Mouse (Mus musculus): ENCODE measurements around the gene Ccn1. TPM values are rescaled to one million over a fixed set of nuclear protein-coding genes. Genes with fewer than 3 reads are reported as not detected.

Ccn1 gene
- polyA plus RNA-seq, 1 experiment: not detected

- Histone ChIP-seq H3K4me1 (ENCODE audit: control insufficient read depth, insufficient read depth, low read length) (no peaks in the 10 kb centered on the region), H3K4me3 (ENCODE audit: insufficient read depth, low read depth, low read length) (no peak overlapping the region), H3K27ac (ENCODE audit: insufficient read depth, low read depth, low read length) (no peak overlapping the region)
- WGBS: 92% methylated on average over 3 of the region's 3 CpGs
- TF ChIP-seq CTCF (IDR thresholded peaks at IDR 0.05; ENCODE audit: insufficient read depth, low read depth, low read length): no peak
- TF ChIP-seq POLR2A (IDR thresholded peaks at IDR 0.05; ENCODE audit: insufficient read depth, low read depth, low read length): no peak
Observed at GRCm38 (mm10) chr3:145627830-145628229, 22.0 kb downstream of the Ccn1 start.

DNA sequence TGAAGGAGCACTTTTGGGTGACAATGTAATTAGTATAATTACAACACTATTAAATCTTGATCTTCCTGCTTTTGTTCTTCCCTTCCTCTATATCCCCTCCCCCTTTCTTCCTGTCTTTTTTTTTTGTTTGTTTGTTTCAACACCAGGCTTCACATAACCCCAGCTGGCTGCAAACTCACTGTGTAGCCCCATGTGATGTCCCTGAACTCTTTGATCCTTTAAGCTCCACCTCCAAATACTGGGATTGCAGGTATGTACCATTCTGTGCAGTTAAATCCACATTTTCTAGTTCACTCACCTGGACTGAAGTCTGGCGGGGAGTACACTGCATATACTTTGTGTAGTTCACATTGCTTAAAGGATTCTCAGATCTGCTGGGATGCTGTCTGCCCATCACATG is 23.7 kb downstream of the Ccn1 start:
- Histone ChIP-seq H3K27ac (ENCODE audit: insufficient read depth, low read depth, low read length) (no peak overlapping the region), H3K4me1 (ENCODE audit: control insufficient read depth, insufficient read depth, low read length) (no peaks in the 10 kb centered on the region), H3K4me3 (ENCODE audit: insufficient read depth, low read depth, low read length) (no peak overlapping the region)
- no peak for TF ChIP-seq POLR2A (IDR thresholded peaks at IDR 0.05; ENCODE audit: insufficient read depth, low read depth, low read length)
- no peak for TF ChIP-seq CTCF (IDR thresholded peaks at IDR 0.05; ENCODE audit: insufficient read depth, low read depth, low read length)
- WGBS: 96% methylated on average over 1 of the region's 1 CpGs

- no peak for TF ChIP-seq CTCF (IDR thresholded peaks at IDR 0.05; ENCODE audit: insufficient read depth, low read depth, low read length)
- TF ChIP-seq POLR2A (IDR thresholded peaks at IDR 0.05; ENCODE audit: insufficient read depth, low read depth, low read length): no peak
- WGBS: 78% methylated on average over 9 of the region's 9 CpGs
- Histone ChIP-seq H3K4me3 (ENCODE audit: insufficient read depth, low read depth, low read length) (no peak overlapping the region), H3K4me1 (ENCODE audit: control insufficient read depth, insufficient read depth, low read length) (no peaks in the 10 kb centered on the region), H3K27ac (ENCODE audit: insufficient read depth, low read depth, low read length) (no peak overlapping the region)
Observed at GRCm38 (mm10) chr3:145625546-145625945, 24.2 kb downstream of the Ccn1 start.

DNA sequence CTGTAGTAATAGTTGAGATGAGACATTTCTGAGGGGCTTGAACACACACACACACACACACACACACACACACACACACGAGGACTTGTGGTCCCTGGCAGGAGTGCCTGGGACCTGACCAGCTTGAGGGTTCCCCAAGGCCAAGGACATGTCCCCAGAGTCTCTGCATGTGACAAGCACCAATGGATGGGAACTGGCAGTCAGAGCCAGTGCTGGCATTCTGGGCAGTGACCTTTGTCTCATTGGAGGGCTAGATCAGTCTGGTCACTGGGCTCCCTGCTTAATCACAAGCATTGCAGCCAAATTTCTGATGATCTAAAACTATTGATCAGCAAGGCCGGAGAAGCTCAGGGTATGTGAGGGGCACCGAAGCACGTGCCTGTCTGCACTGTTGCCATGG is 25.0 kb downstream of the Ccn1 start:
- WGBS: 62% methylated on average over 4 of the region's 4 CpGs
- Histone ChIP-seq H3K4me1 (ENCODE audit: control insufficient read depth, insufficient read depth, low read length) (no peaks in the 10 kb centered on the region), H3K27ac (ENCODE audit: insufficient read depth, low read depth, low read length) (no peak overlapping the region), H3K4me3 (ENCODE audit: insufficient read depth, low read depth, low read length) (no peak overlapping the region)
- TF ChIP-seq POLR2A (IDR thresholded peaks at IDR 0.05; ENCODE audit: insufficient read depth, low read depth, low read length) (no peak), CTCF (IDR thresholded peaks at IDR 0.05; ENCODE audit: insufficient read depth, low read depth, low read length) (no peak)

DNA sequence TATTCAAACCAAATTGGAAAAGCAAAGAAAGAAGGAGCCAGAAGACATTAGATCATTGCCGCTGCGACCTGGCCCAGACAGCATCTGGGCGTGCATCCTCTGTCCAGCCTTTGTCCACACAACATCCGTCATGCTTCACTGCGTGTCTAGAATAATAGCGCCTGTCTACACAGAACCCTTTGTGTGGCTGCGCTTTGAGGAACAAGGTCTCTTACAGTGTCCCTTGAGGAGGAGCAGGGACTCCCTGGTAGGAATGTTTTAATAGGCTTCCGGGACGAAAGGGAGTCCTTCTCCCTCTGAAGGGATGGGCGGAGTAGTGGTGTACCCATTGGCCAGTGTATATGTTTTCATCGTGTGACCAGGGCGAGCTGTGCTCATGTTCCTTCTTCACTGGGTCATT is 26.7 kb downstream of the Ccn1 start:
- Histone ChIP-seq H3K4me3 (ENCODE audit: insufficient read depth, low read depth, low read length) (no peak overlapping the region), H3K27ac (ENCODE audit: insufficient read depth, low read depth, low read length) (no peak overlapping the region), H3K4me1 (ENCODE audit: control insufficient read depth, insufficient read depth, low read length) (no peaks in the 10 kb centered on the region)
- 77% methylated on average over 12 of the region's 12 CpGs for WGBS
- no peak for TF ChIP-seq CTCF (IDR thresholded peaks at IDR 0.05; ENCODE audit: insufficient read depth, low read depth, low read length)
- TF ChIP-seq POLR2A (IDR thresholded peaks at IDR 0.05; ENCODE audit: insufficient read depth, low read depth, low read length): no peak

- 94% methylated on average over 4 of the region's 4 CpGs for WGBS
- TF ChIP-seq CTCF (IDR thresholded peaks at IDR 0.05; ENCODE audit: insufficient read depth, low read depth, low read length) (no peak), POLR2A (IDR thresholded peaks at IDR 0.05; ENCODE audit: insufficient read depth, low read depth, low read length) (no peak)
- no peak overlapping the region for H3K4me3 ChIP-seq (ENCODE audit: insufficient read depth, low read depth, low read length)
- H3K4me1 ChIP-seq (ENCODE audit: control insufficient read depth, insufficient read depth, low read length): no peaks in the 10 kb centered on the region
- H3K27ac ChIP-seq (ENCODE audit: insufficient read depth, low read depth, low read length): no peak overlapping the region
Observed at GRCm38 (mm10) chr3:145621209-145621608, 28.6 kb downstream of the Ccn1 start.

GRCm38 (mm10) chr3:145619621-145620365 is 30.0 kb downstream of the Ccn1 start:
- WGBS: 94% methylated on average over 17 of the region's 17 CpGs
- Histone ChIP-seq H3K27ac (ENCODE audit: insufficient read depth, low read depth, low read length) (no peak overlapping the region), H3K4me1 (ENCODE audit: control insufficient read depth, insufficient read depth, low read length) (peaks cover under 1% of the 10 kb centered on the region; the same call in 1 of the 2 replicates), H3K4me3 (ENCODE audit: insufficient read depth, low read depth, low read length) (no peak overlapping the region)
- TF ChIP-seq CTCF (IDR thresholded peaks at IDR 0.05; ENCODE audit: insufficient read depth, low read depth, low read length): no peak
- TF ChIP-seq POLR2A (IDR thresholded peaks at IDR 0.05; ENCODE audit: insufficient read depth, low read depth, low read length): no peak

- WGBS: 80% methylated on average over 9 of the region's 9 CpGs
- Histone ChIP-seq H3K4me1 (ENCODE audit: control insufficient read depth, insufficient read depth, low read length) (peaks cover 6% of the 10 kb centered on the region), H3K27ac (ENCODE audit: insufficient read depth, low read depth, low read length) (no peak overlapping the region), H3K4me3 (ENCODE audit: insufficient read depth, low read depth, low read length) (no peak overlapping the region)
- TF ChIP-seq POLR2A (IDR thresholded peaks at IDR 0.05; ENCODE audit: insufficient read depth, low read depth, low read length) (no peak), CTCF (IDR thresholded peaks at IDR 0.05; ENCODE audit: insufficient read depth, low read depth, low read length) (no peak)
Observed at GRCm38 (mm10) chr3:145618299-145618698, 31.5 kb downstream of the Ccn1 start.

DNA sequence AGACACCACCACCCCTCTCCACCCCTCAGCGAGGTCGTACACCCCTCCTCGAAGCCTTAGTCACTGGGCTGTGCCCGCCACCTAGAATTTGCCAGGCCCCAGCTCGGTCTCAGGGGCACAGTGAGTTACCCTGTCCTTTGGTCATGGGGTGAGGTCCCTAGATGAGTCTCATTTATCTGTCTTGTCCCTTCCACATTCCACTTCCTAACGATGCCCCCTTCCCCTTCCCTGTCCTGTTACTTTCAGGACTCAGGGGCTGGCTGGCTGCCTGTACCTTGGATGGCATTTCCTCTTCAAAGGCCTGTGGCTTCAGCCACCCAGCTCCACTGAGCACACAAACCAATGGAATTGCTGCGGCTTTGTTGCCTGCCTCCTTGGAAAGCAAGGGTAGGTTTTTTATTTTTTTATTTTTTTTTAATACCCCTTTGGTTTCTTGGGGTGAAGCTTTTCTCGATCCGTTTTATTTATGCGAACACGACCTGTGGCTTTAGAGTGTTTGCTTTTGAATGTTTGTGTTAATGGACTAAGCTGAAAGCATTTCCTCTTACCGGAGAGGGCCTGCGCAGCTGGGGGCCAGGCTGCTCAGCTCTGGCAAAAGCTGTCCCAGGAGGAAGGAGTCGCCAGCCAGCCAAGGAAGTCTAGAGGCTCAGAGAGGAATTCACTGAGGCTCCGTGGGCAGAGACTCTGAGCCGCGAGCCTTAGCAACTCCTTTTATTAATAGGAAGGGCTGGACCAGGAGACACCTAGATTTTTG is 35.2 kb downstream of the Ccn1 start:
- Histone ChIP-seq H3K27ac (ENCODE audit: insufficient read depth, low read depth, low read length) (no peak overlapping the region), H3K4me1 (ENCODE audit: control insufficient read depth, insufficient read depth, low read length) (peaks cover 6% of the 10 kb centered on the region), H3K4me3 (ENCODE audit: insufficient read depth, low read depth, low read length) (no peak overlapping the region)
- WGBS: 43% methylated on average over 17 of the region's 17 CpGs
- TF ChIP-seq CTCF (IDR thresholded peaks at IDR 0.05; ENCODE audit: insufficient read depth, low read depth, low read length) (no peak), POLR2A (IDR thresholded peaks at IDR 0.05; ENCODE audit: insufficient read depth, low read depth, low read length) (no peak)
